Mouse (Mus musculus) kidney, postnatal 25 days (tissue): Measurements from ENCODE around the gene Lman1l.

ENCODE experiments used
- DNase-seq, 2 experiments: peaks; one replicate each; pipeline ENCODE4 v3.0.0; 2021; ENCODE audit warnings: mixed read lengths in 2 of 2

Lman1l gene

DNA sequence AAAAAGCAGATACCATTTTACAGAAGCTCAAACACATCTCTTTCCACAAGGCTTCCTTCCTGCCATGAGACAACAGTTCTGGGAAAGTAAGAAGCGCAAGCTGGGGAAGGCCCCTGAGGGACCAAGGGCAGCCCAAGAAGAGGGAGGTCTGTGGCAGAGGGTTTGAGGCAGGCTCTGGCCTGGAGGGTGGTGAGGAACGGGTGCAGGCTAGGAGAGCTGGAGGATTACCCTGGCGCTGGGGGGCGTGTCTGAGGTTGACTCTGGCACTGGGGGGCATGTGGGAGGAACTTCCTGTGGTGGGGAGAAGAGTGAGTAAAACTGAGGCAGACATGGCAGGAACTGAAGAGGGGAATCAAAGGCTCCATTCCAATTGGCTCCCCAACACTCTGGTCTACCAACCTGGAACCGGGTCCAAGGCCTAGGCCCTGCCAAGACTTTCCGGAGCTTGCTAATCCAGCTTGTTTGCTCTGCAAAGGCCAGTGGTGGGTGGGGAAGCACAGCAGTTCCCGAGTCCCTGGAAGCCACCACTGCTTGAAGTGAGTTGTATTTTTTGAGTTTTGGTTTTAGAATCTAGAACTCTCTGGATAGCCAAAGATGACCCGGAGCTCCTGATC is 2.9 kb downstream of the Lman1l start:
- DNase-seq = no peak

DNA sequence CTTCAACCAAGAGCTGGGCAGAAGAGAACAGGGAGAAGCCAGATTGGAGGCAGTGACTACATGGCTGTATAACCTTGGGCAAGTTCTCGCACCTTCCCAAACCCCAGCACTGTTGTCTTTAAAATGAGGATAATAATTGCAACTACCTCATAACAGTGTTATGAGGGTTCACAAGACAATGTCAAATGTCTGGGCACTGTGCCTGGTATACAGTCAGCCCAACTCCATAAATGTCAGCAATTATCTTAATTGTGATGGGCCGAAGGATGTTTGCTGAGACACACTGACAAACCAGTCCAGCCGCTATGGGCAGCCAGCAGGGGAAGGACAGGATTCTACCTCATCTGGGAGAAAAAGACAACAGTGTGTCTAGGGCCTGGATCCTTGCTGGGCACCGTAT is 5.8 kb downstream of the Lman1l start:
- no peak for DNase-seq

DNA sequence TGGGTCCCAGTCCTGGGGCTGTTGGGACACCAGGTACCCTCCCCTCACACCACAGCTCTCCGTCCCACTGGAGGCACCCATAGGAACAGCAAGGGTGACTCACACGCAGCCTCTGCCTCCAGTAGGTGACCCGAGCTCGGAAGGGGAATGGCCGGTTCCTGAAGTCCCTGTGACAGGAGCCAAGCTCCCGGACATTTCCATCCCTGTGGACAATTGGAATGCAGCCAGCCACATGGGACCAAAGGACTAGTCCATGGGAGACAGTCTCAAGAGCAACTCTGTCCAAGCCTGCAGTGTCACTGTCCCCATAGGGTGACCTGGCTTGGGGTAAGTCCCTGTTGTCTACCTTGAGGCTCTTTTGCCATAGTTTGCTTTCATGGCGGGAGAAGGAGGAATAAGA is 6.6 kb downstream of the Lman1l start:
- DNase-seq = peak; percentile 40 to 65

DNA sequence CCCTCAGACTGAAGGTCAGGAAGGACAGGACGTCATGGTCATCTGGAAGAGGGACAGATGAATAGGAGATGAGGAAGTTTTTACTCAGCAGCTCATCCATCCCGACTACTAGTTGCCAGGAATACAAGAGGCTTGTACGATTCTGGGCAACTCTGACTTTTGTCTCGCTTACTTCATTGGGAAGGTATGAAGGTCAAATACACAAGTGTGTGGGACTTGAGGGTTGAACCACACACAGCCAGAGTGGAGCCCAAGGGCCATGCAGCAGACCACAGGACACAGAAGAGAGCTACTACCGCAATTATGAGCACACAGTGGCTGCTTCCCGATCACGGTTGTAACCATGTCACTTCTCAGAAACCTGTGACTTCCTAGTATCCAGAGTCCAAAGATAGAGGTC is 8.0 kb downstream of the Lman1l start:
- DNase-seq = no peak

DNA sequence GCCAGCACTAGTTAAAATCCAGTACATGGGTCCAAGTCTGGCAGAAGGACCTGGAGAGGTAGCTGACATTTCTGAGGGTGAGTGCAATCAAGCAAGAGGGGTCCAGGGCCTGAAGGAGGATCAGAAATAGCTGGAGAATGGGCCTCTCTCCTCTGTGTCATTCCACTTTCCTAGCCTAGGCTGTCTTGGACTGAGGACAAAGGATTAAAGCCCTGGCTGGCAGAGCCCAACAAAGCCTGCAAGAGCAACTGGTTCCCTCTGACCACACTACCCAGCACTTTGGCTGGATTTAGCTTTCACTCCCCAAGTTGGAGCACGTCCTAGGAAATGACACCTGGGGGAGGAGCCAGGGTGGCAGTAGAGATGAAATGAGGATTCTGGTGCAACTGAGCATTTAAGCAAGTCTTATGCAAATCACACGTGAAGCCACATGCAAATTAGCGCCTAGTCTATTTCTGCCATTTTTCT is 10.2 kb downstream of the Lman1l start:
- no peak for DNase-seq

DNA sequence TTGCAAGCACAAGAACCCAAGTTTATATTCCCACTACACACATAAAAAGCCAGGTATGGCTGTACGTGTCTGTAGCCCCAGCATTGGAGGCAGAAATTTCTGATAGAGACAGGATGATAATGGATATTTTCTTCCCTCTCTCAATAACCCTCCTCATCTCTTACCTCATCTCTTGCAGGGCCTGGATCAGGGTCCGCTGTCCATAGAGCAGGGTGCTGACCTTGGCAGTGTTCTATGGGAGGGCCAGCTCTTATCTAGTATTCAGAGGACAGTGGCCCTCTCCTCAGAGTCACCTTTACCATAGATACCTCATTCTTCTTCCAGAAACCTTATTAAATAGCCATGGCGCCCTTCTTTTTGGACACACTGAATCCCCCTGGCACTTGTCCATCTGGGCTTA is 10.8 kb downstream of the Lman1l start:
- DNase-seq = no peak

DNA sequence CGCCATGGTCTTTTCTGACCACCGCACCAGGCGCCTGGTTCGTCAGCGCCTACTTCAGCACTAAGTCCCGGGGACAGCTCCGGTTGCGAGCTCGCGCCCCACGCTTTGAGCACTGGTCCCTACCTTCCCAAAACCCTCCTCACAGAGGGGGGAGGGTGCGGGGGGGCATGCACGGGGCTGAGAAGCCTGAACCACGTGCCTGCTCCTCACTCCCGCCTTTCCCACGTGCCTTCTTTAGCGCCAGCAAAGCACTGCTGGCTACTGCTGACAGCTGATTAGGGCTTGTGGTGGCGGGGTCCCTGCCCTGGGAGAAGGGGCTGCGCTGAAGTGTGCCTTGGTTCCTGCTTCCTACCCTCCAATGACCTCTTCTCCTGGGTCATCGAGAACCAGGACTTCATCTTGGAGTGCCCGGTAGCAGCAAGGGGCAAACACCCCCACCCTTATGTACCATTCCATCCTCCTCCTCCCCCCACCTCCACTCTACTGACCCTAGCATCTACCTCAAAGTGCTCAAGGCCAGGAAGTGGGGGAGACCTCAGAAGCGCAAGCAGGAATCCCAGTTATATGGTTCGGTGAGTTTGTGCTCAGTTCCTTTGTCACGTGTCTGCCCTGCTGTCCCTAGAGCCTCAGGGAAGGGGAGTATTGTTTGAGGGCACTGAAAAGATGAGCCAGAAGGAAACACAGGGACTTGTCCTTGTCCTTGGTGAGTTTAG is 14.3 kb downstream of the Lman1l start, which contains the start of gene Cplx3:
Gene Cplx3 (minus strand): TSS at position 143 of the 713 bp plus-strand sequence.
- DNase-seq = peak; percentile 66 to 85

DNA sequence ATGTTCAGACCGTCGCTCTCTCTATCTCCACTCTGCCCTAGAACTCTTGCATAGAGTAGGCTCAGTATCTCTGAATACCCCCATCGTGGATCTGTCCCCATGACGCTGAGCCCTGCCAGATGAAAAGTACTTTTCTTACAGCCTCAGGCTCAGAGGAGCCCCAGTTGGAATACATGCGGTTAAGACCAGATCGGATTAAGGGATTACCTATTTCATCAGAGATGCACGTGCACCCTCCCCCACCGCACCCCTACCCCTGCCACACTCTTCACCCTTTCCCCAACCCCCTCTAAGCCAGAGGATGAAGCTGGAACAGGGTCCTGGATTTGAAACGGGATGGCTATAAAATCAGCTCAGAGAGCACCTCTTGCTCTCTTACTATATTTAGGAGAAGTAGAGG is 15.1 kb downstream of the Lman1l start:
- no peak for DNase-seq

DNA sequence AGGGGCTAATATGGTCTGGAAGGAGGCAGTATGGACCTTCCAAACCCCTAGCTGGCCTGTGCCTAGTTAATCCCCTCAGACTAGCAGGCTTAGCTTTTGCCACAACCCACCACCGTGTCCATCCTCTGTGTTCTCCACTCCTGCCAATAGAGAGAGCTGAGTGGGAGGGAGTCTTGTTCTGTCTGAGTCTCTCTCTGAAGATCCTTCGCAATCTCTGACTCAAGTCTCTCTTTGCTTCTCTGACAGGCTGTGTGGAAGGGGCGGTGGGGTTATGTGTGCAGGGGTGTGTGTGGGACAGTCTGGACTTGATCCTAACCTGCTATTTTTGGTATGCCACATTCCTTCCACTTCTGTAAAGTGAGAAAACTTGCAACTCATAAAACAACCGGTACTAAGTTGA is 15.7 kb downstream of the Lman1l start:
- DNase-seq = no peak

DNA sequence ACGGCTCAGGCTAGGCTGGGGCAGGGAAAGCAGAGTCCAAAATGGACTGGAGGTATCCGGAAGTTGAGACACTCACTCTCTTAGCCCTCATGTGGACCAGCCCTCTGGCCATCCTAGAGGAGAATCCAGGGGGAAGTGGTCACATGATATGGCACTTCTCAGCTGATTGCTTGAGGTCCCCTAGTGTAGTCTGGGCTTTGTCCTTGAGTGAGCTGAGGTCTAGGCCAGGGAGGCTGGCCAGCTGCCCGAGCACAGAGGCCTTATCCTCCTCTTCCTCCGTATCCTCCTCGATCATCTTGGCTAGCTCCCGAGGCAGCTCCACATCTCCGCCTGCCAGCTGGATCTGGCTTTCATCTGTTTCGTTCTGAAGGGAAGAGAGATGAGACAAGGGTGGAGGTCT is 18.5 kb downstream of the Lman1l start:
- peak; percentile 16 to 61 for DNase-seq

DNA sequence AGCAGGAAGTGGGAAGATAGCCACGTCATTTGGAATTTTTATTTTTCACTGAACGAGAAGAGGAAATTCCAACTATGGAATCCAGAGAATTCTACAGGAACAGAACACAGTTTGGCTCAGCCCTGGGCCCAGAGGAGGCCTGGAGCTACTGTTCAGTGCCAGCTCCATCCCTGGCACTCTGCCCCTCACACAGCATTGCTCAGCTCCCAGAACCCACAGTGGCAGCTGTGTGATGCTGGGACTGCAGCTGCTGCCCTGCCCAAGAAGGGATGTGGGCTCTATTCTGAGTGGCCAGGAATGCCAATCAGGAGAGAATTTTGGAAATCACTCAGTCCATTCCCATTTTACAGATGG is 19.2 kb downstream of the Lman1l start:
- peak; percentile 38 to 61 for DNase-seq

DNA sequence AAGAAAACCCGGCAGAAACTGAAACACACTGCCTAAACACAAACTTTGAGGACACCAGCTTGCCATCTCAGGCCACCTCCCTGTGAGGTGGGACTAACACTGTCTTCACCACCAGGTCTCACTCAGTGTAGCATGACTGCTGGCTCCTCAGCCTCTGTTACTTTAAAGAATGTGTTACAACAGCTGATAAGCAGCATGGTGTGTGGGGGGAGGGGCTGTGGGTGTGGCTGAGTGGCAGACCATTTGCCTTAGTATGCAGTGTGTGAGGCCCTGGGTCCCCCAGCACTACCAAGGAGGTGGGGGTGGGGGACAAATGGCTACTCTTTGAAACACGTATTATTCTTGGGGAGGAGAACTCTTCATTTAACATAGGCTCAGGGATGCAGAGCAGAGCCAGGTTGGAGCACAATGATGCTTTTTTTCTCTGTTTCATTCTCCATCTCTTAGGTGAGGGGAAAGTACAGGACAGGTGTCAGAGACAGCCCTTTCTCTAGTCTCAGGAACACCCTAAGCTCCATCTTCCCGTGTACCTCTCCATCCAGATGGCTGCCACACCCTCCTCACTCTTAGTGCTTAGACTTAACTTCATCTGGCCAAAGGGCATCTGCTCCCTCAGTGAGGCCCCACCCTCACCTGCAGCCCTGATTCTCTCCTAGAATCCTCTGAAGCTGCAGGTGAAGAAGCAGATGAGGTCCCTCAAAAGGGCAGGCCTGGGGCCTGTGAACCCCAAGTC is 19.8 kb downstream of the Lman1l start:
- peak in 1 of 2 experiments; percentile 60 for DNase-seq

DNA sequence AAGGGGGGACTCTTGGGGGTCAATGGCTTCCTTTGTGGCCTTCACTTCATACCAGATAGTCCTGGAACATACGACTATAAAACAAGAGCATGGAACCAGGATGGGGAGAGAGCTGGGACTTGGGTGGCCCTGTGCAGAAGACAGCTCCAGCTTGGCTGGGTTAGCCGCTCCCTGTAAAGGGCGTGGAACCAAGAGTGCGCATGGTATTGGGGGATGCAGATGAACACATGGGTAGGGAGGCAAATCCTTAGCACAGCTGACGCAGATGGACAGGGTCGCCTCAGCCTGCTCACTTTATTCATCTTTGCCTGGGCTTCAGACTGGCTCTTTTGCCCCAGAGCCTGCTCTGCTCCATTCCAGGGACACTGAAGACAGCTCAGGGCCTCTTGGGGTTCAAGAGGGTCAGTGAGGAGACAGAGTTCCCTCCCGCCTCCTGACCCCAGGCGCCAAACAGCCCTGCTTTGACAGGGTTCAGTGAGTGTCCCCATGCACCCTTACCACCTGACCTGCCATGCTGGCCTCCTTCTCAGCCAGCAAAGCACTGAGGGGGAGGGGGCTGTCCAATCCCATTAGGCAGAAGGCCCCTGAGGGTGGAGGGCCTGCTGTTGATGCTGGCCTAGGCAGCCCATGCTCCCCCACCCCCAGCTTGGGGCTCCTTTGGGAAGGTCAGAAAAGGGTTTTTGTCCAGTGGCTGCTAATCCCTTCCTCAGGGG is 21.6 kb downstream of the Lman1l start:
- DNase-seq = peak; percentile 60 to 90

DNA sequence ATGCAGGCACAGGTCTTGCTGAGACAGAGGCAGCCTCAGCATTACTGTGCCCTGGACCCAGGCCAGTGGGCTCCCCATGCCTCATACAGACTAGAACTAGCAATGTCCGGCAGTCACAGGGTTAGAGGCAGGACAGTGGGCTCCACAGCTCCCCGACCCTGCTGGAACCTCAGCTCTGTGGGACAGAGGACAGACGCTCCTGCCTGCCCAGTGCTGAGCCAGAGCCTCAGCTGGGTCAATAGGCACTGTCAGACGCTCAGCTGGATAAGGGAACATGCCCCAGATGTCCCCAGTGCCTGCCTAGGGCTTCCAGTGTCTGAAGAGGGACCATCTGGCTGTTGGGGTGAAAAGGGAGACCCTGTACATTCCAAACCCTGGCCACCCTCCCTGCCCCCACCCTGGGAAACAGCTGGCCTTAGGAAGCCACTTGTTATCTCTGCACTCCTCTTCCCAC is 22.6 kb downstream of the Lman1l start:
- peak; percentile 55 to 64 for DNase-seq

DNA sequence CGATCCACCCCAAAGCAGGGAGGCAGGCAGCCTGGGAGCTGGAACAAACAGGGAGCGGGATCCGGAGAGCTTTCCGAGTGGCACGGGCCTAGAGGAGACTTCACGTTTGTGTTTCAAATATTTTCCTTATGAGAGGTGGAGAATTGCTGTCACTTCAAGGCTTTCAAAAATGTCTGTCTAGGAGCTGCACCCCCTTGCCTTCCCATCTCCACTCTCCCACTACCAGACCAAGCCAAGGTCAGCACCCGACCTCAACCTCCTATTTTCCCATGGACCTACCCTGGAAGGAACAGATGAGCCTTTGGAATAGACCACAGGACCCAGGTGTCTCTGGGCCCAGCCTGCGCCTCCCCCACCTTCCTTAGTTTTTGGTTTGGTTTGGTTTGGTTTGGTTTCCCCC is 23.3 kb downstream of the Lman1l start:
- DNase-seq = no peak

DNA sequence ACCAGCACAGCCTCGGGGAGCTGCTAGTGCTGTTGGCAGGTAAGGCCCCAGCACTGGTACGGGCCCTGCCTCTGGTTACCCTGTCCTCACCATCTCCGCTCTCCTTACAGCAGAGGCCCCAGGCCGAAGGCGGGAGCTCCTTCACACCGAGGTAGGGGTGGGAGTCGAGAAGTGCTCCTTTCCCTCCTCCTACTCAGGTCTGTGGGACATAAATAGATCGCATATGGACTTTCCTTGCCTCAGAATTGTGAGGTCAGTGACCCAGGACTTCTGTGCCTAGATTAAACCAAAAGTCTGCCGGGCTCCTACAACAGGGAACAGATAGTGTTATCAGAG is 26.4 kb downstream of the Lman1l start:
- no peak for DNase-seq

DNA sequence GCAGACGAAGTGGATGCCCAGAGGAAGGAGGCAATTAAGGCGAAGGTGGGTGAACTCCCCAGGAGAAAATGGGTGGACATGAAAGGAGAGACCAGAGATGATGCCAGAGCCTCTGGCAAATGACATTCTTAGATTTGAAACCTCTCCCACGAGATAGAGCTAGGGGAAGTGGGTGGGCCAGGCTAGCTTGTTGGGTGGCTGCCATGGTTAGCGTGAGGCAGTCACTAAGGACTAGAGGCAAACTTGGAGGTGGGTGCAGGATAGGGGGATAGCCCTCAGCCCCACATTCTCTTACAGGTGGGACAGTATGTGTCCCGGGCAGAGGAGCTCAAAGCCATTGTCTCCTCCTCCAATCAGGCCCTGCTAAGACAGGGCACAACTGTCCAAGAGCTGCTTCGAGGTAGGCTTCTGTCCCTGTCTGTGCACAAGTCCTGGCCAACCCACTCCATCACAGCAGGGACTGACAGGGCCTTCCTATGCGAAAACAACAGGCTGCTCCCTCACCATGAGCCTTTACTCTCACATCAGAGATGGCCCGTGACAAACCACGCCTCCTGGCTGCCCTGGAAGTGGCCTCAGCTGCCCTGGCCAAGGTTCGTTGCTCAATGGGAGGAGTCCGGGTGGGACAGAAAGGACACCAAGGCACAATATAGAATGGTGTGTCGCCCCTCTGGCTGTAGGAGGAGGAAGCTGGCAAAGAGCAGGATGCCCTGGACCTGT is 27.0 kb downstream of the Lman1l start:
- peak; percentile 78 to 90 for DNase-seq

DNA sequence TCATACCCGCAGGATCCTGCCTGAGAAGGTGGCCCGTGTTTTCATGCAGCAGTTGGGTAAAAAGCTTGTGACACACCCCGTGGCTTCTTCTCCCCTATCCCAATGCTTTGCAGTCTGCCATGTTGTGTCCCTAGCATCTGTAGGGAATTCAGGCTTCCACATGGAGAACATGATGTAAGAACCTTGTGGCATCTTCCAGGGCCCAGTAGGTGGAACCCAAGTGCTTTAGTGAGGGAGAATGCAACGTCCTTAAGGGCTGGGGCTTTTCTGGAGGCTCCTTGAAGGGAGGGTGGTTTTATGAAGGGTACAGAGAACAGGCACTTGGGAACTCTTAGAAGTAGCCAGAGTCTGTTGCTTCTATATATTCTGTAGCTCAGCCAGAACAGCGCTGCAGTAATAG is 29.8 kb downstream of the Lman1l start:
- DNase-seq = no peak

DNA sequence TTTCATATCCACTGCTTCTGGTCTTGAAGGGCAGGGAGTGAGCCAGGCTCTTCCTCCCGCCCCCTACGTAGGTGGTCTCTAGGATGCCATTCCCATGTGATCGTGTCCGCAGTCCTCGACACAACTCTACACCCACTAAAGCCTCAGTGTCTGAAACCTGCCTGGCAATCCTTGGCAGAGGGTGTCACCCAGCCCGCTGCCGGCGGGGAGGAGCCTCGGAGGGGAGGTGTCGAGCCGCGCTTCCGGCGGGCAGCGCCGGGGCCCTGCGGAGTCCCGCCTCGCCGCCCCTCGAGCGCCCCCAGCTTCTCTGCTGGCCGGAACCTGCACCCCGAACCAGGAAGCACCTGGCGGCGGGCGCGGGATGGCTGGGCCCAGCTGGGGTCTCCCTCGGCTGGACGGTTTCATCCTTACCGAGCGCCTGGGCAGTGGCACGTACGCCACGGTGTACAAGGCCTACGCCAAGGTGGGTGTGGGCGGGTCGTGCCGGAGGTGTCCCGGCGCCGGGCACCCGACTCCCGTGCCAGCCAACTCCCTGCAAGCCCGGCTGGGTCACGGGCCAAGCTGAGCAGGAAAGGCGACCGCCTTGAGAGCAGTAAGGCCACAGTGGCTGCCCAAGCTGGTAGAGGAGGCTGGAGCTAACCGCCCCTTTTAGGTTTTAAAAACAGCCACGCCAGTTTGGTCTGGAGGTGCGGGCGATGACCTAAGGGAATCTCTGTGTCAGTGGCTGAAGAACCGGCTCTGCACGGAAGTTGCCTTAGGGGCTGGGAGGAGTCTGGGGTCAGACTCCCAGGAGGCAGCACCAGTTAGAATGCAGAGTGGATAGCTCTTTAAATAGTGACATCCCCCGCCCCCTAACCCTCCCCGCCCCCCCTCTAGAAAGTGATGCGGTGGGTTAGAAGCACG is 31.1 kb downstream of the Lman1l start, which contains the start of gene Ulk3:
Gene Ulk3 (plus strand): TSS at position 229 of the 903 bp plus-strand sequence.
- DNase-seq = peak; percentile 79 to 93

DNA sequence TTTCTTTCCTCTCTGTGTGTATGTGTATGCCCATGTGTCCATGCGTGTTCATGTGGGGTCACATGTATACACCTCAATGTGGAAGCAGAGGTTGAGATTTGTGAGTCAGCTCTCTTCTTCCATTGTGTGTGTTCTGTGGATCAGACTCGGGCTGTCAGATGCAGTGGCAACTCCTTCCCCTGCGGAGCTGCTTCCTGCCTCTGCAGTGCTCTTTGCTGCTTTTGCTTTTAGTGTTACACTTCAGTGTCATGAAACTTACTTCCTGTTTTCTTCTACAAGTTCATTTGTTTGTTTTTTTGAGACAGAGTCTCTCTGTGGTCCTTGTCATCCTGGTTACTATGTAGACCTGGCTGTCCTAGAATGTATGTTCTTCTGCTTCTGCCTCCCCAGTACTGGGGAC is 35.6 kb downstream of the Lman1l start:
- no peak for DNase-seq

DNA sequence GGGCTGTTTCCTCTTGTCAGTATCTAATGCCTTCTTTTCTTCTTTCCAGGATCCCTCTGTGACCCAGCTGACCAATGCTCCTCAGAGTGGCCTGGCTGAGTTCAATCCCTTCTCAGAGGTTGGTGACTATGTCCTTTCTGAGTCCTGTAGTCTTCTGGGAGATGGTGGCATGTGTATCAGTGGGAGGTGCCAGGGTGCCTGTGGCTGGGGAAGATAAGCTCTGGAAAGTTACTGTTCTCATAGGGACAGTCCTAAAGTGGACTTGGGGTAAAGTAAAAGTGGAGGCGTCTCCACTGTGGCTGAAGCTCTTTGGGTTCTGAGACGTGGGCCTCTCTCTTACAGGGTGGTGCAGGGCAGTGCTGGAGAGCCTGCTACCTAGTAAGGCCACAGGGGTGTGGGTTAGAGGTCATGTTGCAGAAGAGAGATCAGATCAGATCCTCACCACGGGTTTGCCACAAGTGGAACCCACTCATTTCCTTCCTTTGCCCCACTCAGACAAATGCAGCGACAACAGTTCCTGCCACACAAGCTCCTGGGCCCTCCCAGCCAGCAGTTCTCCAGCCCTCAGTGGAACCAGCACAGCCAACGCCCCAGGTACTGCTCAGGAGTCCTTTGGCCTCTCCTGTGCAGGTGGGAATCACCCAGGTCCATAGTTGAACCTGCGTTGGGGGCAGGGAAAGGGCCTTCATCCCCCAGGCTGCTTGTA is 43.3 kb downstream of the Lman1l start:
- no peak for DNase-seq
